Mouse (Mus musculus): ENCODE results near the gene Lamb3. TPM values are rescaled to one million over a fixed set of nuclear protein-coding genes. Genes with fewer than 3 reads are reported as not detected.

Gene Lamb3
- polyA plus RNA-seq, 1 experiment from 2014 or later: 6.7 TPM

- no peak for ATAC-seq (ENCODE audit: insufficient number of reproducible peaks, insufficient read depth, low FRiP score, low TSS enrichment, low read depth)
- Histone ChIP-seq H3K9ac (no peak overlapping the region), H3K4me1 (peaks cover 14% of the 10 kb centered on the region), H3K4me3 (no peak overlapping the region), H3K27me3 (no peaks in the 10 kb centered on the region), H3K36me3 (no peaks in the 10 kb centered on the region), H3K9me3 (no peaks in the 10 kb centered on the region), H3K4me2 (no peak overlapping the region), H3K27ac (no peak overlapping the region)
- WGBS: 52% methylated on average over 4 of the region's 4 CpGs
Observed at GRCm38 (mm10) chr1:193337787-193338310, 130.3 kb downstream of the Lamb3 start.

- ATAC-seq (ENCODE audit: insufficient number of reproducible peaks, insufficient read depth, low FRiP score, low TSS enrichment, low read depth): no peak
- WGBS: 79% methylated on average over 9 of the region's 9 CpGs
Observed at GRCm38 (mm10) chr1:193338363-193338995, 131.0 kb downstream of the Lamb3 start.

DNA sequence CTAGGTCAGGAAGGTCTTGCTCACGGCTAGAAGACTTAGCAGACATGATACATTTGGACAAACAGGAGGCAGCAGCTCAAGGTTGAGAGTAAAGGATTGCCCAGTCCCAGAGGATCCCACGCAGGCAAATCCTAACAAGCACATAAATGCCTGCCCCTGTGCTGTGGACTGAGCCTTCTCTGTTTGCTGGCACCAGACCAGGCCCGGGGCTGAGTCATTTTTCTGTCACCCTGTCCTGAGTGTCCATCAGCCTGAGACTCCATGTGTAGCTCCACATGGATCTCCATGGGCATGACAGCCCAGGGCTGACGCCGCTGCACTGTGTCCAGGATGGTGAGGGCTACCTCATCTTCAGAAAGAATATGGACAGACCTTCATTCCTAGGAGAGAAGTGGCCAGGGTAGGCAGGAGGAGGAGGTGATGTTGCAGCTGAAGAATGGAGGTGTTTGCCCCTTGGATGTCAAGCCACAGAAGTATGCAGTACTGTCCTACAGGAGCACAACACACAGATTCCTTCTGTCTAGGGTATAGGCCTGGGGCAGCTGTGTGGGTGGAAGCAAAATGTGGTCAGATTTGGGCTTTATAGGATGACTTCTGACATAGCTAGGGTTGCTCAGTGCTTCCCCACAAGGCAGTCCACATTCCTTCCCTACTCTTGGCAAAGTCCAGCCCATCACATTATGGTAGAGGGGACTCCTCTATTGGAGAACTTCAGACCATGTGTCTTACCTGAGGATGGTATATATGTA is 134.9 kb downstream of the Lamb3 start:
- peaks cover 11% of the 10 kb centered on the region for H3K4me1 ChIP-seq
- 84% methylated on average over 5 of the region's 5 CpGs for WGBS

More at GRCm38 (mm10) chr1:193338363-193338995, 131.0 kb downstream of the Lamb3 start:
- Histone ChIP-seq H3K9ac (no peak overlapping the region), H3K4me1 (peaks cover 14% of the 10 kb centered on the region), H3K36me3 (no peaks in the 10 kb centered on the region), H3K4me3 (no peak overlapping the region), H3K27ac (peak overlapping the region; percentile 19; the same call in 1 of the 2 replicates), H3K27me3 (no peaks in the 10 kb centered on the region), H3K4me2 (no peak overlapping the region), H3K9me3 (no peaks in the 10 kb centered on the region)

GRCm38 (mm10) chr1:193343853-193344252 is 136.4 kb downstream of the Lamb3 start:
- Histone ChIP-seq H3K27me3 (no peaks in the 10 kb centered on the region), H3K36me3 (peaks cover 19% of the 10 kb centered on the region), H3K27ac (no peak overlapping the region), H3K4me2 (no peak overlapping the region), H3K4me3 (no peak overlapping the region), H3K9ac (no peak overlapping the region), H3K4me1 (peaks cover 5% of the 10 kb centered on the region; the same call in 1 of the 2 replicates), H3K9me3 (no peaks in the 10 kb centered on the region)
- whole genome bisulfite sequencing: 69% methylated on average over 4 of the region's 4 CpGs
- no peak for ATAC-seq (ENCODE audit: insufficient number of reproducible peaks, insufficient read depth, low FRiP score, low TSS enrichment, low read depth)

More for the DNA sequence above, 134.9 kb downstream of the Lamb3 start:
- ATAC-seq (ENCODE audit: insufficient number of reproducible peaks, insufficient read depth, low FRiP score, low TSS enrichment, low read depth): no peak
- Histone ChIP-seq H3K9ac (no peak overlapping the region), H3K27ac (no peak overlapping the region), H3K4me2 (no peak overlapping the region), H3K36me3 (peaks cover 5% of the 10 kb centered on the region; the same call in 1 of the 2 replicates), H3K27me3 (no peaks in the 10 kb centered on the region), H3K4me3 (no peak overlapping the region), H3K9me3 (no peaks in the 10 kb centered on the region)

- Histone ChIP-seq H3K4me3 (no peak overlapping the region), H3K27ac (peak overlapping the region; percentile 66; the same call in 1 of the 2 replicates), H3K9ac (no peak overlapping the region), H3K4me1 (peaks cover 5% of the 10 kb centered on the region; the same call in 1 of the 2 replicates), H3K27me3 (no peaks in the 10 kb centered on the region), H3K4me2 (no peak overlapping the region), H3K9me3 (no peaks in the 10 kb centered on the region), H3K36me3 (peaks cover 31% of the 10 kb centered on the region)
- no peak for ATAC-seq (ENCODE audit: insufficient number of reproducible peaks, insufficient read depth, low FRiP score, low TSS enrichment, low read depth)
- 5% methylated on average over 2 of the region's 2 CpGs for WGBS
Observed at GRCm38 (mm10) chr1:193344976-193345375, 137.5 kb downstream of the Lamb3 start.

GRCm38 (mm10) chr1:193346908-193347307 is 139.4 kb downstream of the Lamb3 start:
- no peak for ATAC-seq (ENCODE audit: insufficient number of reproducible peaks, insufficient read depth, low FRiP score, low TSS enrichment, low read depth)

GRCm38 (mm10) chr1:193348261-193348962 is 140.9 kb downstream of the Lamb3 start:
- 82% methylated on average over 9 of the region's 9 CpGs for WGBS
- H3K4me2 ChIP-seq: no peak overlapping the region
- no peak overlapping the region for H3K9ac ChIP-seq
- peaks cover 61% of the 10 kb centered on the region for H3K36me3 ChIP-seq
- no peak for ATAC-seq (ENCODE audit: insufficient number of reproducible peaks, insufficient read depth, low FRiP score, low TSS enrichment, low read depth)
- no peak overlapping the region for H3K4me3 ChIP-seq
- peaks cover 5% of the 10 kb centered on the region; the same call in 1 of the 2 replicates for H3K4me1 ChIP-seq
- no peak overlapping the region for H3K27ac ChIP-seq
- H3K9me3 ChIP-seq: no peaks in the 10 kb centered on the region
- H3K27me3 ChIP-seq: no peaks in the 10 kb centered on the region

More at GRCm38 (mm10) chr1:193346908-193347307, 139.4 kb downstream of the Lamb3 start:
- Histone ChIP-seq H3K9ac (no peak overlapping the region), H3K36me3 (peaks cover 47% of the 10 kb centered on the region), H3K27ac (no peak overlapping the region), H3K9me3 (no peaks in the 10 kb centered on the region), H3K4me2 (no peak overlapping the region), H3K4me1 (peaks cover 5% of the 10 kb centered on the region; the same call in 1 of the 2 replicates), H3K27me3 (no peaks in the 10 kb centered on the region), H3K4me3 (no peak overlapping the region)
- WGBS: 70% methylated on average over 3 of the region's 3 CpGs

- Histone ChIP-seq H3K27me3 (no peaks in the 10 kb centered on the region), H3K9me3 (no peaks in the 10 kb centered on the region), H3K4me2 (no peak overlapping the region), H3K27ac (no peak overlapping the region), H3K9ac (no peak overlapping the region), H3K4me1 (peaks cover 3% of the 10 kb centered on the region; the same call in 1 of the 2 replicates), H3K36me3 (peaks cover 74% of the 10 kb centered on the region), H3K4me3 (no peak overlapping the region)
- no peak for ATAC-seq (ENCODE audit: insufficient number of reproducible peaks, insufficient read depth, low FRiP score, low TSS enrichment, low read depth)
- 84% methylated on average over 10 of the region's 10 CpGs for WGBS
Observed at GRCm38 (mm10) chr1:193349702-193350545, 142.4 kb downstream of the Lamb3 start.

DNA sequence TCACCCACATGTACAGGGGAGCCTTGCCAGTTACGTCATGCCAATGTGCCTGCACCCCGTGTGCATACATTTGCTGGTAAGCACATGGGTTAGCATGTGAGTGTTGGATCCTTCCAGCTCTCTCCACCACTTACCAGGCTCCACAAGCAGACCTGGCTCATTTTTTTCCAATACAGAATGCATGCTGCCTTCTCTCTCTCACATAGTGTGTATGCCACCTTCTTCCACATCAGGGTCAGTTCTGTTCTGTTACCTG is 143.0 kb downstream of the Lamb3 start:
- Histone ChIP-seq H3K9ac (no peak overlapping the region), H3K4me1 (no peaks in the 10 kb centered on the region), H3K4me3 (no peak overlapping the region), H3K36me3 (peaks cover 77% of the 10 kb centered on the region), H3K27ac (no peak overlapping the region), H3K9me3 (no peaks in the 10 kb centered on the region), H3K4me2 (no peak overlapping the region), H3K27me3 (no peaks in the 10 kb centered on the region)
- 95% methylated on average over 2 of the region's 2 CpGs for WGBS
- no peak for ATAC-seq (ENCODE audit: insufficient number of reproducible peaks, insufficient read depth, low FRiP score, low TSS enrichment, low read depth)

GRCm38 (mm10) chr1:193351583-193351982 is 144.1 kb downstream of the Lamb3 start:
- Histone ChIP-seq H3K4me2 (no peak overlapping the region), H3K27me3 (no peaks in the 10 kb centered on the region), H3K4me1 (no peaks in the 10 kb centered on the region), H3K36me3 (peaks cover 85% of the 10 kb centered on the region), H3K9ac (no peak overlapping the region), H3K9me3 (no peaks in the 10 kb centered on the region), H3K4me3 (no peak overlapping the region), H3K27ac (no peak overlapping the region)
- no peak for ATAC-seq (ENCODE audit: insufficient number of reproducible peaks, insufficient read depth, low FRiP score, low TSS enrichment, low read depth)
- WGBS: 87% methylated on average over 3 of the region's 3 CpGs

DNA sequence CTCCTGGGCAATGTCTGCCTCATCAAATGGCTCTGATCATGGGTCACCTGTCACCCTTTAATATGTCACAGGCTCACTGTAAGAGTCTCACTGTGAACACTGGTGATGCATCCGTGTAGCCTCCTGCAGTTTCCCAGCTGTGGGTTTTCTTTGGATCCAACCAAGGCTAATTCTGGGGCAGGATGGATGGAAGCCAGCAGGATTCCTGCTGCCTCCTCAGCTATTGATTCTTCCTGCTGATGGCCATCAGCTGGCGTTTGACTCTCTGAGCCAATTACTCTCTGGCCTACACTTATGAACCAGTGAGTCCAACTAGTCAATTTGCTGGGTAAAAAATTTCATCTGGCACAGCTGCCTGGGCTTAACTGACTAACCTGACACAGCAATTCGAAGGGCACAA is 151.7 kb downstream of the Lamb3 start:
- H3K27ac ChIP-seq: no peak overlapping the region
- no peak for ATAC-seq (ENCODE audit: insufficient number of reproducible peaks, insufficient read depth, low FRiP score, low TSS enrichment, low read depth)
- no peaks in the 10 kb centered on the region for H3K9me3 ChIP-seq
- peaks cover 57% of the 10 kb centered on the region for H3K36me3 ChIP-seq
- no peak overlapping the region for H3K9ac ChIP-seq
- no peaks in the 10 kb centered on the region for H3K27me3 ChIP-seq
- no peak overlapping the region for H3K4me2 ChIP-seq
- no peaks in the 10 kb centered on the region for H3K4me1 ChIP-seq
- H3K4me3 ChIP-seq: no peak overlapping the region
- 73% methylated on average over 3 of the region's 3 CpGs for WGBS

Measured in embryonic facial prominence, embryonic 13.5 days (tissue).